Mouse (Mus musculus) forebrain, embryonic 12.5 days (tissue): ENCODE data around the gene Usp16. TPM values are rescaled to one million over a fixed set of nuclear protein-coding genes. Genes with fewer than 3 reads are reported as not detected.
"Not testable (repeated sequence)": the region's sequence is repeated elsewhere in the genome, so short reads cannot be mapped to it uniquely, and the experiment has no call there.

ENCODE experiments used
- ATAC-seq: fragments of 200-750 bp; cut with Nextera tagmentation; 2 replicates; pipeline ENCODE4 v1.8.0; 2017; ENCODE audit warnings: moderate TSS enrichment; ENCODE audit not compliant: low FRiP score
- H3K27ac ChIP-seq: fragments of 300-500 bp; sonication (generic); 2 replicates; pipeline ENCODE4 v1.5.1; 2016; ENCODE audit warnings: mild to moderate bottlenecking
- H3K27me3 ChIP-seq: fragments of 300-500 bp; sonication (generic); 2 replicates; pipeline ENCODE4 v1.6.1; 2016; ENCODE audit warnings: mild to moderate bottlenecking
- H3K36me3 ChIP-seq: fragments of 300-500 bp; sonication (generic); replicated peaks from 2 replicates; pipeline ENCODE4 v1.6.1; 2016; ENCODE audit warnings: mild to moderate bottlenecking
- H3K4me1 ChIP-seq: fragments of 300-500 bp; sonication (generic); 2 replicates; pipeline ENCODE4 v1.6.1; 2016
- H3K4me2 ChIP-seq: fragments of 300-500 bp; sonication (generic); 2 replicates; pipeline ENCODE4 v1.6.1; 2016; ENCODE audit warnings: mild to moderate bottlenecking, moderate library complexity
- H3K4me3 ChIP-seq: fragments of 300-500 bp; sonication (generic); replicated peaks from 2 replicates; pipeline ENCODE4 v1.5.1; 2016; ENCODE audit warnings: mild to moderate bottlenecking
- H3K9ac ChIP-seq: fragments of 300-500 bp; sonication (generic); 2 replicates; pipeline ENCODE4 v1.6.1; 2016; ENCODE audit warnings: mild to moderate bottlenecking
- H3K9me3 ChIP-seq: fragments of 300-500 bp; sonication (generic); 2 replicates; pipeline ENCODE4 v1.6.1; 2016
- WGBS: fragments of 180-500 bp; shearing (Covaris S2); methylation state at CpG from one replicate; pipeline ENCODE4 v1.1.7; 2016; 5-methylcytosine and 5-hydroxymethylcytosine counted together
- polyA plus RNA-seq: library from polyadenylated mRNA; unstranded; fragments of >200 nt; fragmentation: Nextera tagmentation; extraction: Ambion mirVana; gene quantifications from 2 replicates; pipeline ENCODE4 v1.2.1, GENCODE M21; 2016

Usp16 gene
- polyA plus RNA-seq, 1 experiment from 2014 or later = 50.4 TPM

GRCm38 (mm10) chr16:87442291-87442690 lies 12.2 kb upstream of the Usp16 start:
- H3K4me3 ChIP-seq = no peak overlapping the region
- H3K9ac ChIP-seq = no peak overlapping the region
- no peaks in the 10 kb centered on the region for H3K36me3 ChIP-seq
- 66% methylated on average over 5 of the region's 5 CpGs for WGBS
- no peak overlapping the region for H3K27ac ChIP-seq
- H3K9me3 ChIP-seq = no peaks in the 10 kb centered on the region
- H3K4me2 ChIP-seq = no peak overlapping the region
- H3K27me3 ChIP-seq = peaks cover 6% of the 10 kb centered on the region; the same call in 1 of the 2 replicates
- no peak for ATAC-seq
- H3K4me1 ChIP-seq = peaks cover 12% of the 10 kb centered on the region

DNA sequence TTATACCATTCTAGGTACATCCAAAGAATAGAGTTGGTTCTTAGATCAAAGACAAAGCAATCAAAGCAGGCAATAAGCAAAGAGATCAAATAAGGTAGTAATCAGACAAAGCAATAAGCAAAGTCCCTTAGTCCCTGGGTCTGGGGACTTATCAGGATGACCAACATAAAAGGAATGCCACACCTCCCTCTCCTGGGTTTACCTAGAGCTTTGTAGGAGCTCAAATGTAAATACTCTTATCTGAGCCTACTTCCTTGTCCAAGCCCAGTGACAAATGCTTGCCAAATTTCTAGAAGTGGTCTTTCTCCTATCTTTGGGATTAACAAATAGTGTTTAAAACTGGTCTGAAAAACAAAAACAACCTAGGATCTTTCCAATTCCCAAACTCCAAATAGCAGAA lies 11.3 kb upstream of the Usp16 start:
- Histone ChIP-seq H3K9ac (no peak overlapping the region), H3K36me3 (no peaks in the 10 kb centered on the region), H3K9me3 (no peaks in the 10 kb centered on the region), H3K4me2 (no peak overlapping the region), H3K4me1 (peaks cover 12% of the 10 kb centered on the region), H3K27ac (no peak overlapping the region), H3K4me3 (no peak overlapping the region), H3K27me3 (peaks cover 6% of the 10 kb centered on the region; the same call in 1 of the 2 replicates)
- ATAC-seq = no peak

GRCm38 (mm10) chr16:87444071-87444470 lies 10.4 kb upstream of the Usp16 start:
- Histone ChIP-seq H3K9ac (no peak overlapping the region), H3K36me3 (no peaks in the 10 kb centered on the region), H3K27me3 (peaks cover 6% of the 10 kb centered on the region; the same call in 1 of the 2 replicates), H3K27ac (no peak overlapping the region), H3K4me1 (peaks cover 12% of the 10 kb centered on the region), H3K9me3 (no peaks in the 10 kb centered on the region), H3K4me2 (no peak overlapping the region), H3K4me3 (no peak overlapping the region)
- 45% methylated on average over 1 of the region's 1 CpGs for WGBS
- ATAC-seq = no peak

GRCm38 (mm10) chr16:87445110-87445509 lies 9.4 kb upstream of the Usp16 start:
- Histone ChIP-seq H3K36me3 (no peaks in the 10 kb centered on the region), H3K9me3 (no peaks in the 10 kb centered on the region), H3K4me1 (peaks cover 7% of the 10 kb centered on the region), H3K27me3 (peaks cover 6% of the 10 kb centered on the region; the same call in 1 of the 2 replicates), H3K4me2 (no peak overlapping the region), H3K9ac (no peak overlapping the region), H3K4me3 (no peak overlapping the region), H3K27ac (no peak overlapping the region)
- no peak for ATAC-seq

- H3K27ac ChIP-seq = no peak overlapping the region
- no peaks in the 10 kb centered on the region for H3K9me3 ChIP-seq
- H3K9ac ChIP-seq = no peak overlapping the region
- H3K27me3 ChIP-seq = peaks cover 6% of the 10 kb centered on the region; the same call in 1 of the 2 replicates
- peaks cover 7% of the 10 kb centered on the region for H3K4me1 ChIP-seq
- ATAC-seq = no peak
- H3K4me3 ChIP-seq = no peak overlapping the region
- H3K4me2 ChIP-seq = no peak overlapping the region
- WGBS = 91% methylated on average over 3 of the region's 3 CpGs
- H3K36me3 ChIP-seq = no peaks in the 10 kb centered on the region
These were observed 9.0 kb upstream of the Usp16 start for GRCm38 (mm10) chr16:87445528-87445927.

DNA sequence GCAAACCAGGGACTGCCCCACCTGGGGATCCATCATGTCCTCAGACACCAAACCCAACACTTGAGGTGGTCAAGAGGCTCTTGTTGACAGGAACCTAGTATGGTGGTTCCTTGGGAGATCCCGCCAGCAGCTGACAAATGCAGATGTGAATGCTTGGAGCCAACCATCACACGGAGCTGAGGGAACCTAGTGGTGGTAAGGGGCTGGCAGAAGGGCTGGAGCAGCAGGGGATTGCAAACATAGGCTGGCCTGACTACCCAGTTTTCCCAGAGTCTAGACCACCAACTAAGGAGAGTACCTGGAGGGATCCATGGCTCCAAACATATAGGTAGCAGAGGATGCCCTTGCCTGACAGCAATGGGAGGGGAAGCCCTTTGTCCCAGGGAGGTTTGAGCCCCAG lies 1.3 kb upstream of the Usp16 start:
- peaks cover 17% of the 10 kb centered on the region for H3K4me1 ChIP-seq
- H3K4me3 ChIP-seq = no peak overlapping the region
- H3K27ac ChIP-seq = no peak overlapping the region
- ATAC-seq = no peak
- WGBS = 84% methylated on average over 2 of the region's 2 CpGs
- no peaks in the 10 kb centered on the region for H3K9me3 ChIP-seq
- H3K9ac ChIP-seq = no peak overlapping the region
- H3K36me3 ChIP-seq = no peaks in the 10 kb centered on the region
- no peak overlapping the region for H3K4me2 ChIP-seq
- H3K27me3 ChIP-seq = 0 out of 2 replicates have a peak, but pooled peaks cover 3% of the 10 kb centered on the region

DNA sequence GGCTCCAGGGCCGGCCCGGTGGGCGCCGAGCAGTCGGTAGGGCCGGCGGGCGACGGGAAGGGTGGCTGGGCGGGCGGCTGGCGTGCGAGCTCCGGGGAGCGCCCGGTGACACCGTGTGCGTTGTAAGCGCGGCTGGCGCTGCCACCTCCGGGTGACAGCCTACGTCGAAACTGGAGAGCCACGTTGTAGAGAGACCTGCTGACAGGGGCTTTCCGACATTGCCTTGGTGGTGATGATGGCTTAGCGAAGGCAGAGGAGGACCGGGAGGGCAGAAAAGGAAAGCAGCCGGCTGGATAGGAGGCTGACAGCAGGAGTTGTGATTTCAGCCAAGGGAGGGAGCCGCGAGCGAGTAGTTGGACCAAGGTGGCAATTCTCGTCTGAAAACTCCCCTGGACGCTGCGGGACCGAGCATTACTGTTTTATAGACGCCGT lies 693 bp downstream of the Usp16 start:
- Histone ChIP-seq H3K36me3 (peaks cover 12% of the 10 kb centered on the region), H3K9ac (peak overlapping the region; percentile 88), H3K4me1 (peaks cover 17% of the 10 kb centered on the region), H3K27me3 (0 out of 2 replicates have a peak, but pooled peaks cover 3% of the 10 kb centered on the region), H3K4me2 (peak overlapping the region; percentile 86), H3K4me3 (peak overlapping the region; percentile 78), H3K27ac (peak overlapping the region; percentile 65), H3K9me3 (no peaks in the 10 kb centered on the region)
- no peak for ATAC-seq
- WGBS = 0% methylated on average over 34 of the region's 38 CpGs

GRCm38 (mm10) chr16:87458752-87459151 lies 4.2 kb downstream of the Usp16 start:
- H3K27ac ChIP-seq = no peak overlapping the region
- peaks cover 37% of the 10 kb centered on the region for H3K36me3 ChIP-seq
- no peak overlapping the region for H3K9ac ChIP-seq
- peaks cover 17% of the 10 kb centered on the region for H3K4me1 ChIP-seq
- no peak overlapping the region for H3K4me2 ChIP-seq
- no peaks in the 10 kb centered on the region for H3K9me3 ChIP-seq
- ATAC-seq = no peak
- H3K27me3 ChIP-seq = no peaks in the 10 kb centered on the region
- H3K4me3 ChIP-seq = no peak overlapping the region
- WGBS = 97% methylated on average over 3 of the region's 3 CpGs

GRCm38 (mm10) chr16:87470579-87470978 lies 16.1 kb downstream of the Usp16 start:
- no peaks in the 10 kb centered on the region for H3K27me3 ChIP-seq
- no peaks in the 10 kb centered on the region for H3K9me3 ChIP-seq
- H3K9ac ChIP-seq = no peak overlapping the region
- H3K36me3 ChIP-seq = peaks cover 74% of the 10 kb centered on the region
- WGBS = 91% methylated on average over 4 of the region's 4 CpGs
- ATAC-seq = no peak
- H3K4me3 ChIP-seq = no peak overlapping the region
- no peak overlapping the region for H3K4me2 ChIP-seq
- no peak overlapping the region for H3K27ac ChIP-seq
- no peaks in the 10 kb centered on the region for H3K4me1 ChIP-seq

DNA sequence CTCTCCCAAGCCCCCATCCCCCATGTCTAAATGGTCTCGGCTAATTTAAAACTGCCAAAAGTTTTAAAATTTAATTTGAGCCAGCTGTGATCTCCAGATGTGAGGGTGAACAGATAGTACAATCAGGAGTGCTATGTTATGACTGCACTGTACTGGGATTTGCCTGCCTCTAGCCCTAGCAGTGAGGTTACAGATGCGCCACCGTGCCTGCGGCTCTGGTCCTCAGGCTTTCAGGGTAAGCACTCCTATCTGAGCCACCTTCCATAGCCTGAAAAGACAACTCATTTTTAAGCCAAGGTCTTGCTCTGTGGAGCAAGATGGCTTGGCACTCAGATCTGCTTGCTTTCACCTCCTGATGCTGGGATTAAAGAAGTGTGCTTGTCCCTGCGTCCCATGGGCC lies 29.9 kb downstream of the Usp16 start:
- no peak for ATAC-seq
- peaks cover 80% of the 10 kb centered on the region for H3K36me3 ChIP-seq
- H3K27ac ChIP-seq = no peak overlapping the region
- H3K4me1 ChIP-seq = no peaks in the 10 kb centered on the region
- H3K4me2 ChIP-seq = no peak overlapping the region
- no peak overlapping the region for H3K9ac ChIP-seq
- no peak overlapping the region for H3K4me3 ChIP-seq
- no peaks in the 10 kb centered on the region for H3K9me3 ChIP-seq
- WGBS = 95% methylated on average over 5 of the region's 5 CpGs
- no peaks in the 10 kb centered on the region for H3K27me3 ChIP-seq

- peaks cover 94% of the 10 kb centered on the region for H3K36me3 ChIP-seq
These were observed 32.2 kb downstream of the Usp16 start for GRCm38 (mm10) chr16:87486739-87487138.

DNA sequence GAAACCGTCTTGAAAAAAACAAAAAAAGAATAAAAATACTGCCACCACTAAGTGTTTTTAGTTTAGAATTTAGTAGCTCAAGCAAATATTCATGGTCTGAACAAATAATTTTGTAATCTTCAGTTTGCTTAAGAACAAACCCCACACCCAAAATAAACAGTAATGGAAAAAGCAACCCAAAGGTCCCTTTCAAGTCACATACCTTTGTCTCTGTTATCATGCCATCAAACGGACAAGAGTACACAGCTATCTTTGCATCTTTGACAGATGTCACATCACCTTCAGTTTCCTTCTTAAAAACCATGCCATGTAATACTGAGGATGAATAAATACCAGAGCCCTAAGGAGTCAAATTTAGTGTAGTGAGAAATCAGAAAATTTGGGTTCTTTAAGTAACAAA lies 34.1 kb downstream of the Usp16 start:
- Histone ChIP-seq H3K27ac (no peak overlapping the region), H3K4me1 (no peaks in the 10 kb centered on the region), H3K9ac (no peak overlapping the region), H3K27me3 (no peaks in the 10 kb centered on the region), H3K9me3 (no peaks in the 10 kb centered on the region), H3K4me3 (no peak overlapping the region), H3K4me2 (no peak overlapping the region), H3K36me3 (peaks cover 96% of the 10 kb centered on the region)
- 87% methylated on average over 2 of the region's 2 CpGs for WGBS
- no peak for ATAC-seq

More at GRCm38 (mm10) chr16:87486739-87487138, 32.2 kb downstream of the Usp16 start:
- H3K27me3 ChIP-seq = no peaks in the 10 kb centered on the region
- no peak overlapping the region for H3K4me3 ChIP-seq
- H3K4me1 ChIP-seq = no peaks in the 10 kb centered on the region
- WGBS = 95% methylated on average over 5 of the region's 5 CpGs
- no peak for ATAC-seq
- no peak overlapping the region for H3K27ac ChIP-seq
- H3K4me2 ChIP-seq = no peak overlapping the region
- H3K9ac ChIP-seq = no peak overlapping the region
- H3K9me3 ChIP-seq = no peaks in the 10 kb centered on the region

DNA sequence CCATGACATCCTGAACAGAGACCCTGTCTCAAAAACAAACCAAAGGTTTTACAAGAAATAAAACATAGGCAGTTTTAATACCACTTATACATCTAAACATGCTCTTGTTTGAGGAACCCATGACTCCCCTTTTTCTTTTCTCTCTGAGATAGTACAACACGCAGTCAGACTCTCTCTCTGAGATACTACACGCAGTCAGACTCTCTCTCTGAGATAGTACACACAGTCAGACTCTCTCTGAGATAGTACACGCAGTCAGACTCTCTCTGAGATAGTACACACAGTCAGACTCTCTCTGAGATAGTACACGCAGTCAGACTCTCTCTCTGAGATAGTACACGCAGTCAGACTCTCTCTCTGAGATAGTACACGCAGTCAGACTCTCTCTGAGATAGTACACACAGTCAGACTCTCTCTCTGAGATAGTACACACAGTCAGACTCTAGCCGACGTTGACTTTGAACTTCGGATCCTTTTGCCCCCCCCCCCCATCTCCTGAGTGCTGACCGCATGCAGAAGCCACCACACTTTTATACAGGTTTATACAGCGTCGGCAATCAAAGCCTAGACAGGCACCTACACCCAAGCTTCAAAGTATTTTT lies 37.8 kb downstream of the Usp16 start:
- Histone ChIP-seq H3K36me3 (peaks cover 68% of the 10 kb centered on the region), H3K4me1 (peaks cover 20% of the 10 kb centered on the region)
- not testable (repeated sequence) for H3K9ac ChIP-seq, ATAC-seq, H3K4me3 ChIP-seq, H3K27me3 ChIP-seq, H3K9me3 ChIP-seq, H3K27ac ChIP-seq, H3K4me2 ChIP-seq
- 95% methylated on average over 12 of the region's 12 CpGs for WGBS
